Mouse (Mus musculus) central nervous system, embryonic 11.5 days (tissue): ENCODE results near the gene Parp9. TPM values are rescaled to one million over a fixed set of nuclear protein-coding genes. Genes with fewer than 3 reads are reported as not detected.

Experiments used
- polyA plus RNA-seq: library from polyadenylated mRNA; depleted of rRNA; stranded (reverse); fragments of >200 nt; gene quantifications from 2 replicates; pipeline ENCODE4 v1.2.3, GENCODE M21; 2012; rRNA removed

Parp9 gene
- polyA plus RNA-seq = 2.3 and 2.8 TPM in 2 replicates

DNA sequence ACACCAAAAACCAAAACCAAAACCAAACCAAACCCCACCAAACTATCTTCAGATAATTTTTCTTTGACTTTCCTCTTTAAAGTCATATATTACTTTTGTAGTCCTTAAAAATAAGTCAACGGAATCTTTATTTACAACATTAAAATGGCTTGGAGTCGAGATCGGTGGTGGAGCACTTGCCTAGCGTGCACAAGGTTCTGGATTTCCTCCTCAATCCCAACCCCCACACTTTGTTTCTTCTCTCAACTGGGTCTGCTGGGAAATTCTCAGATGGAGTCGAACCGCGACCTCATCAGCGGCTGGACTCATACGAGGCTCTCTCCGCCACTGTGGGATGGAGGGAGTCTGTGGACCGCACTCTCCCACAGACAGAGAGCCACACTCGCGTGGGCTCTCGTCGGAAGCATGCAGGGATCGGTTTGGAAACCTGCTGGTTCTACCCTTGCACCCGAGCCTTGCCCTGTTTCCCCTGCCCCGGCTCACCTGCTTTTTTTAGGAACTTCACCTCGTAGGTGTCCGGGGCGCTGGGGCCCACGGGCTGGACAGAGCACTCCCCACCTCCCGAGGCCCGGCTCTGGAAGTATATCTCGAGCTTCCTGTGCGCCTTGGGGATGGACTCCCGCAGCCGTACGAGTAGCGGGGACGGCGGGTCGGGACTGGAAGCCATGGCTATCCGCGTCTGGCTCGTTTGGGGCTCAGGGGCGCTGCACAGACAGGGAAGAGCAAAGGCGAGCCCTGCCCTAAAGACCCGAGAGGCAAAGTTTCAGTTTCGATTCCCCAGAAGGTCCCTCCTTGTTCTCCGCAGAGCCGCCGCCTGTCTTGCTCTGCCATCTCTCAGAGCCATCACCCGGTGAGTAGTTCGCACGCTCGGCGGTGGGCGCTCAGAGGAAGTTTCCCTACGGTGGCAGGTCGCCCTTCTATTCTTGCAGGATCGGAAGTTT is at the start of gene Parp9, which contains the start of gene Dtx3l:
Parp9 (plus strand) TSS at position 260 of the 941 bp plus-strand sequence.
Dtx3l (minus strand) TSS at position 941 of the 941 bp plus-strand sequence.

DNA sequence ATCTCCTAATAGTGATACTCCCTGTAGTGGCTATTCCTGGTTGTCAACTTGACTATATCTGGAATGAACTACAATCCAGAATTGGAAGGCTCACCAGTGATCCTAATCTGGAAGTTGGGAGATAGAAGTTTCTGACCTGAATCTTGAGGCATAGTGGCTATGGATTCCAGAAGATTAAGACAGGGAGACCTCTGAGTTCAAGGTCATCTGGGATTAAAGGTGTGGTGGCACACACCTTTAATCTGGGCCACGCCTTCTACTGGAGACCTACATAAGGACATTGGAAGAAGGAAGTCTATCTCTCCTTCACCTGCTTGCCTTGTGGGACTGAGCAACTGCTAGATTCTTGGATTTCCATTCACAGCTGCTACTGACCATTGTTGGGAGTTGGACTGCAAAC is 40.2 kb downstream of the Parp9 start, which contains the start of gene Kpna1:
Kpna1 (plus strand) TSS at position 301 of the 400 bp plus-strand sequence.

Other genes with a start within 250 kb of the Parp9 start
- 22.4 and 23.0 TPM in 2 replicates for gene Dirc2, start 169.1 kb upstream of the Parp9 start, polyA plus RNA-seq
- gene Hspbap1, start 168.1 kb upstream of the Parp9 start, polyA plus RNA-seq = 14.4 and 16.0 TPM in 2 replicates
- gene Parp14, start 66.9 kb upstream of the Parp9 start, polyA plus RNA-seq = 0.47 and 0.48 TPM in 2 replicates
- gene Dtx3l, start 681 bp downstream of the Parp9 start, polyA plus RNA-seq = 1.6 and 1.9 TPM in 2 replicates
- gene Kpna1, start 40.3 kb downstream of the Parp9 start, polyA plus RNA-seq = 25.0 and 32.8 TPM in 2 replicates
- 5.2 and 7.2 TPM in 2 replicates for gene Wdr5b, start 102.7 kb downstream of the Parp9 start, polyA plus RNA-seq
- gene Fam162a, start 133.1 kb downstream of the Parp9 start, polyA plus RNA-seq = 209 TPM in 2 replicates
- 59.8 and 89.2 TPM in 2 replicates for gene Ccdc58, start 133.2 kb downstream of the Parp9 start, polyA plus RNA-seq
- not detected in 2 replicates for gene Csta1, start 192.8 kb downstream of the Parp9 start, polyA plus RNA-seq
- gene Stfa2l1, start 218.3 kb downstream of the Parp9 start, polyA plus RNA-seq = 0.83 and 1.4 TPM in 2 replicates
- 3.3 and 3.9 TPM in 2 replicates for gene Gm5483, start 245.7 kb downstream of the Parp9 start, polyA plus RNA-seq